Mouse (Mus musculus) olfactory bulb, adult 2 months (tissue): ENCODE results near the gene Letmd1.

ENCODE experiments used
- CTCF ChIP-seq: fragments of 200-500 bp; IDR thresholded peaks from 2 replicates; pipeline ENCODE4 v1.5.1; 2012; ENCODE audit warnings: low read depth, mild to moderate bottlenecking, low read length, moderate library complexity; ENCODE audit not compliant: insufficient read depth
- POLR2A ChIP-seq: fragments of 200-500 bp; IDR thresholded peaks from 2 replicates; pipeline ENCODE4 v1.6.1; 2012; ENCODE audit warnings: mild to moderate bottlenecking, low read depth, low read length, moderate library complexity; ENCODE audit not compliant: insufficient read depth

DNA sequence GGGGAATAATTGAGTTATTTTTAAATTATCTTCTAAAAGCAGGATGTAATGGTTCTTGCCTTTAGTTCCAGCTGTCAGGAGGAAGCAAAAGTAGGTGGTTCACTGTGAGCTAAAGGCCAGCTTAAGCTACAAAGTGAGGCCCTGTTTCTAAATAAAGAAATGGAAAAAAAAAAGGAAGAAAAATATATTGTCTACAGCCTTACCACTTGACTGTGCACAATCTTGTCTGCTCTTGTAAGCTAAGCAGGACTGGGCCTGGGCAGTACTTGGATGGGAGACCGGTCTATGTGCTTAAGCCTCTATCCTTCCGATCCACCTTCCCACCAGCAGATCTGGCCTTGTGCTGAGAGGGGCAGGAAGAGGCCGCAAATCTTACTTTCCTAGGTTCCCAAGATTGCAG, 19.3 kb upstream of the Letmd1 start:
- no peak for TF ChIP-seq POLR2A
- TF ChIP-seq CTCF: no peak
